Mouse (Mus musculus) forebrain, embryonic 12.5 days (tissue): ENCODE results near the gene Slc28a3. TPM values are rescaled to one million over a fixed set of nuclear protein-coding genes. Genes with fewer than 3 reads are reported as not detected.
A peak's percentile ranks its signal among the peaks of the same experiment; 100 is the strongest.

Experiments used
- ATAC-seq: fragments of 200-750 bp; cut with Nextera tagmentation; 2 replicates; pipeline ENCODE4 v1.8.0; 2017; ENCODE audit warnings: moderate TSS enrichment; ENCODE audit not compliant: low FRiP score
- H3K27ac ChIP-seq: fragments of 300-500 bp; sonication (generic); 2 replicates; pipeline ENCODE4 v1.5.1; 2016; ENCODE audit warnings: mild to moderate bottlenecking
- H3K27me3 ChIP-seq: fragments of 300-500 bp; sonication (generic); 2 replicates; pipeline ENCODE4 v1.6.1; 2016; ENCODE audit warnings: mild to moderate bottlenecking
- H3K36me3 ChIP-seq: fragments of 300-500 bp; sonication (generic); replicated peaks from 2 replicates; pipeline ENCODE4 v1.6.1; 2016; ENCODE audit warnings: mild to moderate bottlenecking
- H3K4me1 ChIP-seq: fragments of 300-500 bp; sonication (generic); 2 replicates; pipeline ENCODE4 v1.6.1; 2016
- H3K4me2 ChIP-seq: fragments of 300-500 bp; sonication (generic); 2 replicates; pipeline ENCODE4 v1.6.1; 2016; ENCODE audit warnings: mild to moderate bottlenecking, moderate library complexity
- H3K4me3 ChIP-seq: fragments of 300-500 bp; sonication (generic); replicated peaks from 2 replicates; pipeline ENCODE4 v1.5.1; 2016; ENCODE audit warnings: mild to moderate bottlenecking
- H3K9ac ChIP-seq: fragments of 300-500 bp; sonication (generic); 2 replicates; pipeline ENCODE4 v1.6.1; 2016; ENCODE audit warnings: mild to moderate bottlenecking
- H3K9me3 ChIP-seq: fragments of 300-500 bp; sonication (generic); 2 replicates; pipeline ENCODE4 v1.6.1; 2016
- WGBS: fragments of 180-500 bp; shearing (Covaris S2); methylation state at CpG from one replicate; pipeline ENCODE4 v1.1.7; 2016; 5-methylcytosine and 5-hydroxymethylcytosine counted together
- polyA plus RNA-seq: library from polyadenylated mRNA; unstranded; fragments of >200 nt; fragmentation: Nextera tagmentation; extraction: Ambion mirVana; gene quantifications from 2 replicates; pipeline ENCODE4 v1.2.1, GENCODE M21; 2016

Gene Slc28a3
- not detected in 2 replicates for polyA plus RNA-seq

DNA sequence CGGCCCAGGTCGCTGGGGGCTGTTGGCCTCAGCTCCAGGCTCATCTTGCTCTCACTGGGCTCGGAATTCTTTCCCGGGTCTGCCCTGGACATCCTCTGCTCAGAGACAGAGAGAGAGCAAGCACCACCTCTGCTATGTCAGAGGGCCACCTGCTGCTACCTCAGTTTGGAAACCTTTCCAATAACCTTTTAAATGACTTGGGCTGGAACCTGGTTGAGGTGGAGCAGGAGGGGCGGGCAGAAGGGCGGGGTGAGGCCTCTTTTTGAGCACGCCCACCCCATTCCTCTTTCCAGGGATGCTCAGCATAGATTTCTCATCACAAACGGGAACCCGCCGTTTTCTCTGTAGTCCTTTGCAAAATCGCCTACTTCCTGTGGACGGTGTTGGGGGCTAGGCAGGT lies at the start of gene Slc28a3:
TSS of gene Slc28a3 (minus strand) at position 162 of the 400 bp plus-strand sequence.
- WGBS, result 12% methylated on average over 12 of the region's 12 CpGs
- Histone ChIP-seq H3K9ac (no peak within 1 kb of the TSS), H3K27ac (no peak within 1 kb of the TSS), H3K4me1 (peaks cover 7% of the 10 kb centered on the region; the same call in 1 of the 2 replicates), H3K4me3 (no peak within 1 kb of the TSS), H3K27me3 (peaks cover 9% of the 10 kb centered on the region; the same call in 1 of the 2 replicates), H3K36me3 (no peaks in the 10 kb centered on the region), H3K4me2 (no peak within 1 kb of the TSS), H3K9me3 (no peaks in the 10 kb centered on the region)
- ATAC-seq, result no peak

- no peaks in the 10 kb centered on the region for H3K27me3 ChIP-seq
- 25% methylated on average over 9 of the region's 9 CpGs for WGBS
- H3K27ac ChIP-seq, result no peak overlapping the region
- no peak overlapping the region for H3K4me3 ChIP-seq
- no peak for ATAC-seq
- H3K4me1 ChIP-seq, result peaks cover 13% of the 10 kb centered on the region
- H3K4me2 ChIP-seq, result no peak overlapping the region
- no peak overlapping the region for H3K9ac ChIP-seq
- H3K9me3 ChIP-seq, result no peaks in the 10 kb centered on the region
- H3K36me3 ChIP-seq, result no peaks in the 10 kb centered on the region
Observed at GRCm38 (mm10) chr13:58657987-58658386, 47.3 kb upstream of the Slc28a3 start.

GRCm38 (mm10) chr13:58656885-58657284 lies 46.2 kb upstream of the Slc28a3 start:
- Histone ChIP-seq H3K9ac (no peak overlapping the region), H3K27ac (no peak overlapping the region)
- WGBS, result 81% methylated on average over 3 of the region's 3 CpGs

GRCm38 (mm10) chr13:58655552-58655951 lies 44.9 kb upstream of the Slc28a3 start:
- H3K9ac ChIP-seq, result no peak overlapping the region
- no peak for ATAC-seq
- H3K9me3 ChIP-seq, result no peaks in the 10 kb centered on the region
- H3K4me1 ChIP-seq, result peaks cover 13% of the 10 kb centered on the region
- no peaks in the 10 kb centered on the region for H3K36me3 ChIP-seq
- WGBS, result 78% methylated on average over 10 of the region's 10 CpGs
- no peak overlapping the region for H3K4me3 ChIP-seq
- no peak overlapping the region for H3K27ac ChIP-seq
- H3K4me2 ChIP-seq, result no peak overlapping the region
- H3K27me3 ChIP-seq, result no peaks in the 10 kb centered on the region

More at GRCm38 (mm10) chr13:58656885-58657284, 46.2 kb upstream of the Slc28a3 start:
- ATAC-seq, result no peak
- Histone ChIP-seq H3K4me2 (no peak overlapping the region), H3K27me3 (no peaks in the 10 kb centered on the region), H3K4me1 (peaks cover 13% of the 10 kb centered on the region), H3K9me3 (no peaks in the 10 kb centered on the region), H3K36me3 (no peaks in the 10 kb centered on the region), H3K4me3 (no peak overlapping the region)

- H3K4me1 ChIP-seq, result no peaks in the 10 kb centered on the region; the same call in 1 of the 2 replicates
Observed at GRCm38 (mm10) chr13:58640330-58640729, 29.7 kb upstream of the Slc28a3 start.

DNA sequence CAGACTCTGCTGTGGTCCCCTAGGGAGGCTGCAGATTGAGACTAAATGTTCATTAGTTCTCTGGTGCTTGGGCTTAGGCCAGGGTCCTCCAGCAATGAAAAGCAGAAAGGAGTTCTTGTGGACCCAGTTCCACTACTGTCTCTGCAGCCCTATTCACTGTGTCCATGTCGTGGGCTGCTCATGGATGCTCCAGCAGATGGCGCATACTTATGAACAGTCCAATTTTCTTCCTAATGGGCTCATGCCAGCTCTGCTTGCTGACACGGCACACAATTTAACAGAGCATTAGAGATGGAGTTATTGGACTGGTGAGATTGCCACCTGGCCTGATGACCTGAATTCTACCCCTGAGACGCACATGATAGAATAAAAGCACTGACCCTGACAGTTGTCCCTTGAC lies 28.3 kb upstream of the Slc28a3 start:
- Histone ChIP-seq H3K9me3 (no peaks in the 10 kb centered on the region), H3K4me3 (no peak overlapping the region), H3K9ac (no peak overlapping the region), H3K36me3 (no peaks in the 10 kb centered on the region), H3K4me1 (no peaks in the 10 kb centered on the region; the same call in 1 of the 2 replicates), H3K27me3 (peaks cover 7% of the 10 kb centered on the region; the same call in 1 of the 2 replicates), H3K27ac (no peak overlapping the region), H3K4me2 (no peak overlapping the region)
- ATAC-seq, result 0 out of 2 replicates have a peak, but pooled peaks have one; percentile 44
- WGBS, result 46% methylated on average over 4 of the region's 4 CpGs

More at GRCm38 (mm10) chr13:58640330-58640729, 29.7 kb upstream of the Slc28a3 start:
- H3K27ac ChIP-seq, result no peak overlapping the region
- H3K4me2 ChIP-seq, result no peak overlapping the region
- H3K36me3 ChIP-seq, result no peaks in the 10 kb centered on the region
- H3K27me3 ChIP-seq, result peaks cover 7% of the 10 kb centered on the region; the same call in 1 of the 2 replicates
- WGBS, result 10% methylated on average over 6 of the region's 6 CpGs
- no peak overlapping the region for H3K9ac ChIP-seq
- H3K4me3 ChIP-seq, result no peak overlapping the region
- 0 out of 2 replicates have a peak, but pooled peaks have one; percentile 44 for ATAC-seq
- no peaks in the 10 kb centered on the region for H3K9me3 ChIP-seq

DNA sequence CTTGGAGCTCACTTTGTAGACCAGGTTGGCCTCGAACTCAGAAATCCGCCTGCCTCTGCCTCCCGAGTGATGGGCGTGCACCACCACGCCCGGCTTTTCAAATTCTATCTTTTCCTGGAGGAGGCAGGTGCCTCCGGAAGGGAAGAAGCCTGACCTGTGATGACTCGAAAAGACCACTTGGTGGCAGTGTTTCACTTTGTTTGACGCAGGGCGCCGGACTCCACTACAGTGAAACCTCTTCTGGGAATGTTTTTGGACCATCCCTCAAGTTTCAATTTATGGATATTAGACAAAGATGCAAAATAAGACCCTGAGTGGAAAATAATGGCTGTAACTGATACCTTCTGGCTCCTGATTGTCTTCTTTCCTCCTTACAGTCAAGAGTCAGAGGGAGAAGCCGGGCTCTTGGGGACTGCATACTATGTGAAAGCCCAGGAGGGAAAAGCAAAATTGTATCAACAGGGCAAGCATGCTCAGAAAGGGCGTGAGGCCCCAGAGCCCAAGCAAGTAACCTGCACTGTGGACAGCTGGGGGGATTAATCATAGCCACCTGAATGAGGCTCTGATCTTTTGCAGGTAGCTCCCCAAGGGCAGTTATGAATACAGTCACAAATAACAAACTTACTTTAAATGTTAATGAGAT lies 26.8 kb upstream of the Slc28a3 start:
- Histone ChIP-seq H3K9me3 (no peaks in the 10 kb centered on the region), H3K9ac (no peak overlapping the region), H3K4me3 (no peak overlapping the region), H3K4me1 (no peaks in the 10 kb centered on the region; the same call in 1 of the 2 replicates), H3K4me2 (no peak overlapping the region), H3K36me3 (no peaks in the 10 kb centered on the region), H3K27ac (no peak overlapping the region), H3K27me3 (peaks cover 7% of the 10 kb centered on the region; the same call in 1 of the 2 replicates)
- WGBS, result 14% methylated on average over 13 of the region's 13 CpGs
- ATAC-seq, result 0 out of 2 replicates have a peak, but pooled peaks have one; percentile 30

- Histone ChIP-seq H3K4me1 (peaks cover 10% of the 10 kb centered on the region), H3K9me3 (no peaks in the 10 kb centered on the region), H3K27ac (no peak overlapping the region), H3K4me2 (no peak overlapping the region), H3K36me3 (no peaks in the 10 kb centered on the region), H3K9ac (no peak overlapping the region), H3K27me3 (peaks cover 3% of the 10 kb centered on the region; the same call in 1 of the 2 replicates), H3K4me3 (no peak overlapping the region)
- WGBS, result 26% methylated on average over 4 of the region's 4 CpGs
- no peak for ATAC-seq
Observed at GRCm38 (mm10) chr13:58633887-58634286, 23.2 kb upstream of the Slc28a3 start.

GRCm38 (mm10) chr13:58630756-58631155 lies 20.1 kb upstream of the Slc28a3 start:
- Histone ChIP-seq H3K36me3 (no peaks in the 10 kb centered on the region), H3K4me2 (no peak overlapping the region), H3K9me3 (no peaks in the 10 kb centered on the region), H3K4me1 (peaks cover 10% of the 10 kb centered on the region), H3K27me3 (peaks cover under 1% of the 10 kb centered on the region; the same call in 1 of the 2 replicates), H3K9ac (no peak overlapping the region), H3K4me3 (no peak overlapping the region), H3K27ac (no peak overlapping the region)
- WGBS, result 52% methylated on average over 10 of the region's 10 CpGs
- ATAC-seq, result no peak

GRCm38 (mm10) chr13:58629365-58630050 lies 18.8 kb upstream of the Slc28a3 start:
- H3K9ac ChIP-seq, result no peak overlapping the region
- no peaks in the 10 kb centered on the region for H3K36me3 ChIP-seq
- H3K4me1 ChIP-seq, result peaks cover 10% of the 10 kb centered on the region
- H3K4me2 ChIP-seq, result peak overlapping the region; percentile 40
- 25% methylated on average over 13 of the region's 13 CpGs for WGBS
- no peak overlapping the region for H3K27ac ChIP-seq
- ATAC-seq, result 0 out of 2 replicates have a peak, but pooled peaks have one; percentile 63
- H3K4me3 ChIP-seq, result no peak overlapping the region
- H3K27me3 ChIP-seq, result no peaks in the 10 kb centered on the region
- no peaks in the 10 kb centered on the region for H3K9me3 ChIP-seq

- Histone ChIP-seq H3K9ac (no peak overlapping the region), H3K27me3 (no peaks in the 10 kb centered on the region), H3K4me3 (no peak overlapping the region), H3K9me3 (no peaks in the 10 kb centered on the region), H3K36me3 (no peaks in the 10 kb centered on the region), H3K4me2 (no peak overlapping the region), H3K27ac (no peak overlapping the region), H3K4me1 (no peaks in the 10 kb centered on the region)
- 65% methylated on average over 8 of the region's 8 CpGs for WGBS
- ATAC-seq, result no peak
Observed at GRCm38 (mm10) chr13:58622647-58623046, 12.0 kb upstream of the Slc28a3 start.

GRCm38 (mm10) chr13:58619301-58619700 lies 8.6 kb upstream of the Slc28a3 start:
- H3K4me1 ChIP-seq, result no peaks in the 10 kb centered on the region
- no peaks in the 10 kb centered on the region for H3K9me3 ChIP-seq
- H3K4me3 ChIP-seq, result no peak overlapping the region
- H3K4me2 ChIP-seq, result no peak overlapping the region
- 83% methylated on average over 5 of the region's 5 CpGs for WGBS
- H3K9ac ChIP-seq, result no peak overlapping the region
- no peak overlapping the region for H3K27ac ChIP-seq
- no peak for ATAC-seq
- no peaks in the 10 kb centered on the region for H3K36me3 ChIP-seq
- H3K27me3 ChIP-seq, result no peaks in the 10 kb centered on the region
